Comparison of ENCODE assay signal across 13 mouse cellular contexts in the genomic region with DNA sequence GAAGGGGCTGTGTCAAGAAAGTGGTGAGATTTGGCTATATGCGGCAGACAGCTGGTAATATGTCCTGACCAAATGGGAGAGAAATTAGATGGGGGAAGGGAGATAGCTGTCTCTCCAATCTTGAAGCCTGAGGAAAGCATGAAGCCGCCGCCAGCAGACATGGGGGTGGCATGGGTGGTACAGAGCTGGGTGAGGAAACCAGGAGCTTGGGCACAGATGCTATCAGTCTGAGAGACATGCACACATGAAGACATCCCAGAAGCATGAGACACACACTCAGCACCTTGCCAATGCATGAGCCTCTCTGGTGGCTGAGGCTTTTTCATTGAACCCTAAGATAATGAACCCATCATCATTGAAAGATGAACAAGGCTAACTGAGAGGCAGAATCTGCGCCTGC. TPM values are rescaled to one million over a fixed set of nuclear protein-coding genes. Genes with fewer than 3 reads are reported as not detected.
DNase-seq lines count a peak whose midpoint lies in the region; ATAC-seq and TF ChIP-seq lines count a peak whose summit lies in the region.
"Had no signal": no experiment of that assay in that cellular context is flagged by ENCODE, and none has a peak within 500 bp of the region (broad histone marks: within the 10 kb centered on the region; RNA-seq: fewer than 3 reads in every experiment).

No protein-coding gene starts in this region.

- H3K9me3 ChIP-seq in forebrain, postnatal 0 days (ENCODE audit: low read length), result no peaks in the 10 kb centered on the region
- H3K9me3 ChIP-seq in forebrain, embryonic 11.5 days (ENCODE audit: control insufficient read depth, low read length), result no peaks in the 10 kb centered on the region
- no peaks in the 10 kb centered on the region for H3K9me3 ChIP-seq in limb, embryonic 10.5 days (replicated peaks)
- H3K9me3 ChIP-seq: liver, embryonic 15.5 days had no signal

- WGBS in forebrain, postnatal 0 days, result 84% methylated on average over 4 of the region's 4 CpGs
- 94% methylated on average over 4 of the region's 4 CpGs for WGBS in forebrain, embryonic 11.5 days
- 94% methylated on average over 4 of the region's 4 CpGs for WGBS in limb, embryonic 10.5 days

- no peaks in the 10 kb centered on the region for H3K4me1 ChIP-seq in forebrain, postnatal 0 days (ENCODE audit: insufficient read depth)
- no peaks in the 10 kb centered on the region for H3K4me1 ChIP-seq in forebrain, embryonic 11.5 days (replicated peaks; ENCODE audit: control insufficient read depth, insufficient read depth, low read length)
- peaks cover 13% of the 10 kb centered on the region; the same call in 1 of the 2 replicates for H3K4me1 ChIP-seq in limb, embryonic 10.5 days
- H3K4me1 ChIP-seq: liver, embryonic 15.5 days had no signal

- H3K27me3 ChIP-seq in forebrain, postnatal 0 days (ENCODE audit: insufficient read depth, low read length), result no peaks in the 10 kb centered on the region
- no peaks in the 10 kb centered on the region for H3K27me3 ChIP-seq in forebrain, embryonic 11.5 days (ENCODE audit: control insufficient read depth, insufficient read depth, low read length)
- no peaks in the 10 kb centered on the region for H3K27me3 ChIP-seq in limb, embryonic 10.5 days (ENCODE audit: low read depth, poor library complexity, severe bottlenecking)
- H3K27me3 ChIP-seq: liver, embryonic 15.5 days had no signal

- no peak overlapping the region for H3K4me3 ChIP-seq in forebrain, postnatal 0 days (ENCODE audit: low read depth, low read length)
- no peak overlapping the region for H3K4me3 ChIP-seq in forebrain, embryonic 11.5 days (ENCODE audit: low read depth, low read length)
- H3K4me3 ChIP-seq in layer of hippocampus, adult 2 months, result peak overlapping the region; percentile 56
- H3K4me3 ChIP-seq in limb, embryonic 10.5 days, result no peak overlapping the region
- H3K4me3 ChIP-seq: liver, embryonic 15.5 days had no signal

- H3K4me2 ChIP-seq in forebrain, postnatal 0 days (ENCODE audit: low read depth), result no peak overlapping the region
- H3K4me2 ChIP-seq in forebrain, embryonic 11.5 days (ENCODE audit: low read depth, low read length, severe bottlenecking), result no peak overlapping the region
- H3K4me2 ChIP-seq: liver, embryonic 15.5 days had no signal

- peak; percentile 25 for ATAC-seq in forebrain, postnatal 0 days
- ATAC-seq in forebrain, embryonic 11.5 days (replicated peaks; ENCODE audit: low FRiP score), result no peak
- ATAC-seq in erythroid progenitor cell, adult 5-6 weeks (replicated peaks; ENCODE audit: low FRiP score, poor library complexity, severe bottlenecking), result no peak

- intact Hi-C loops in heart, postnatal 25 days (cut with DNase I), result no loop called here

- no peak for TF ChIP-seq CTCF in forebrain, postnatal 0 days (IDR thresholded peaks at IDR 0.05; ENCODE audit: low read depth)
- TF ChIP-seq CTCF in layer of hippocampus, adult 2 months (conservative IDR thresholded peaks at IDR 0.05), result no peak

- DNase-seq in forebrain, postnatal 0 days, result no peak
- no peak for DNase-seq in forebrain, embryonic 11.5 days (ENCODE audit: low spot score)
- DNase-seq in brain, adult 2 months (ENCODE audit: low read depth, low spot score), result peak; percentile 80
- peak; percentile 72 to 87 for DNase-seq in layer of hippocampus, adult 2 months (ENCODE audit: low spot score in 2 of 2)
- no peak for DNase-seq in limb, embryonic 10.5 days (ENCODE audit: low spot score)
- no peak for DNase-seq in heart, postnatal 25 days (ENCODE audit: low spot score)
- DNase-seq in cerebellum, adult 11 months, result no peak
- DNase-seq: adrenal gland, postnatal 25 days; cerebellum, adult 11-12 months; kidney, adult 18-20 months; lung, postnatal 36 days had no signal

- no peak overlapping the region for H3K9ac ChIP-seq in forebrain, postnatal 0 days
- no peak overlapping the region for H3K9ac ChIP-seq in forebrain, embryonic 11.5 days (ENCODE audit: low read length)
- H3K9ac ChIP-seq: liver, embryonic 15.5 days had no signal

- no peak overlapping the region; the same call in 1 of the 2 replicates for H3K27ac ChIP-seq in forebrain, postnatal 0 days (ENCODE audit: low read depth, low read length)
- H3K27ac ChIP-seq in forebrain, embryonic 11.5 days (ENCODE audit: low read depth, low read length), result no peak overlapping the region
- peak overlapping the region; percentile 96 for H3K27ac ChIP-seq in layer of hippocampus, adult 2 months
- H3K27ac ChIP-seq in limb, embryonic 10.5 days, result peak overlapping the region; percentile 58; the same call in 1 of the 2 replicates
- H3K27ac ChIP-seq: liver, embryonic 15.5 days had no signal

- no peaks in the 10 kb centered on the region for H3K36me3 ChIP-seq in forebrain, postnatal 0 days (ENCODE audit: insufficient read depth)
- no peaks in the 10 kb centered on the region for H3K36me3 ChIP-seq in forebrain, embryonic 11.5 days (ENCODE audit: control insufficient read depth, insufficient read depth, low read length)
- no peaks in the 10 kb centered on the region for H3K36me3 ChIP-seq in limb, embryonic 10.5 days
- H3K36me3 ChIP-seq: liver, embryonic 15.5 days had no signal

RNA-seq across cellular contexts. Expression of a gene that starts 34.5 kb away (rescaled TPM):
- total RNA-seq in forebrain, postnatal 0 days (2014; rRNA removed), result 27.0 and 38.7 TPM in 2 replicates
- polyA plus RNA-seq in forebrain, postnatal 0 days (2015; fragmentation: Nextera tagmentation; extraction: Ambion mirVana), result 23.1 and 33.9 TPM in 2 replicates
- 6.3 and 8.0 TPM in 2 replicates for polyA plus RNA-seq in forebrain, embryonic 11.5 days (2014; fragmentation: Nextera tagmentation; extraction: Ambion mirVana)
- total RNA-seq in layer of hippocampus, adult 2 months (2021), result 100 to 1,000 TPM; 103 to 110 TPM
- polyA plus RNA-seq in limb, embryonic 10.5 days (2016; fragmentation: Nextera tagmentation; extraction: Ambion mirVana), result 5.5 and 11.0 TPM in 2 replicates
- total RNA-seq in heart, postnatal 25 days (2021), result 1 to 10 TPM; 5.0 to 5.1 TPM
- 1.4 TPM in 1 of 2 replicates, not detected in the other for total RNA-seq in erythroid progenitor cell, adult 5-6 weeks (2015; ENCODE audit: low replicate concordance)
- 0.64 TPM in 1 of 2 replicates, not detected in the other for total RNA-seq in erythroid progenitor cell, adult 5-6 weeks (2017; ENCODE audit: low replicate concordance)

Comparison
In these comparisons a context has a peak if more than half of its experiments do, and no peak if none do; other contexts are left out.
1. DNase-seq: peak in brain, adult 2 months (single experiment) and layer of hippocampus, adult 2 months (2 of 2); none in forebrain, postnatal 0 days (single experiment), forebrain, embryonic 11.5 days (single experiment), limb, embryonic 10.5 days (single experiment), heart, postnatal 25 days (single experiment) and cerebellum, adult 11 months (single experiment).
2. H3K27ac ChIP-seq: peak in layer of hippocampus, adult 2 months (single experiment) and limb, embryonic 10.5 days (single experiment); none in forebrain, postnatal 0 days (single experiment) and forebrain, embryonic 11.5 days (single experiment).